Mouse (Mus musculus) T-cell, adult 66 days (primary cell): ENCODE results near the gene Krt10. TPM values are rescaled to one million over a fixed set of nuclear protein-coding genes. Genes with fewer than 3 reads are reported as not detected.

ENCODE experiments used
- total RNA-seq, 2 experiments: library from RNA; stranded (reverse); gene quantifications; 3 replicates in 1 of 2; 4 replicates in 1 of 2; pipeline ENCODE4 v1.2.4; 2023

Krt10 gene
- total RNA-seq = 1 to 10 TPM; 4.7 to 5.7 TPM

GRCm38 (mm10) chr11:99389264-99389663 is at the start of gene Krt10:
TSS of gene Krt10 (minus strand) at chr11:99389364.

GRCm38 (mm10) chr11:99437972-99438371 is 48.8 kb upstream of the Krt10 start, which contains the start of gene Krt20:
TSS of gene Krt20 (minus strand) at chr11:99438150.

GRCm38 (mm10) chr11:99422159-99422558 is 33.0 kb upstream of the Krt10 start, which contains the start of gene Krt12:
TSS of gene Krt12 (minus strand) at chr11:99422259.

DNA sequence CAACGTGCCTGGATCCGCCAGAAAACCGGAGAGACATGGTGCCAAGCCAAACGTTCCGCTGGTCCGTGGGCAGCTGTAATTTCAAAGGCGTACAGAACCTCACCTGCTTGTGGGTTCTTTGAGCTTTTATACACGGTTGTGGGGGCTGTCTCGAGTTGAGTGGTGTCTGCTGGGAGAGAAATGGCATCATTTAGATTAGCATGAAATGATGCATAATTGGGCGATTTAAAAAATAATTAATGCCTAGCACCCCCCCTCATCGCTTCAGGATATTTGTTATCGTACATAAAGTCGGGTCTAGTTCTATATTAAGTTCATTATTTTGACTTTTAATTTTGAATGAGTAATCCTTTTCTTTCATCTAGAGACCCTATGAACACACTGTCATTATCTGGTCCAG is 14.4 kb downstream of the Krt10 start, which contains the start of gene Krt28:
TSS of gene Krt28 (minus strand) at position 101 of the 400 bp plus-strand sequence.

DNA sequence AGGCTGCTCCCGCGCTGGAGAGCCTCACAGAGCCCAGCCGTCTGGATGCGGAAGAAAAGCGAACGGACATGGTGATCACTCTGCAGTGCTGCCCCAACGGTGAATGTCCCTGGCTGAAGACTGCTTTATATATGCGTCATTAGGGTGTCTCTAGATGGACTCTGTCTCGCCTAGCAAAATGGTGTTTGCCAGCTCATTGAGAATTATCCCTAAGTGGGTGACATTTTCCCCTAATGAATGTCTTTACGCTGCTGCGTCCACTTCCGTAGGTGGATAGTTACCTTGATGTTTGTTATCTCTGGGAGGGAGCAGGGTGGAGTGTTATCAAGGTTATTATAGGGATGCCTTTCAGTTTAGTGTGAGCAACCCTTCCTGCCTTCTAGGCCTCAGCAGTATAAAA is 38.2 kb downstream of the Krt10 start, which contains the start of gene Krt27:
TSS of gene Krt27 (minus strand) at position 101 of the 400 bp plus-strand sequence.

GRCm38 (mm10) chr11:99337866-99338265 is 51.3 kb downstream of the Krt10 start, which contains the start of gene Krt26:
TSS of gene Krt26 (minus strand) at chr11:99337966.

Other genes starting within 250 kb of the Krt10 start
- gene Ccr7, start 234.3 kb downstream of the Krt10 start, total RNA-seq = 100 to 1,000 TPM; 516 to 541 TPM
- gene Smarce1, start 158.3 kb downstream of the Krt10 start, total RNA-seq = 100 to 1,000 TPM; 147 to 153 TPM
- gene Krt222, start 145.3 kb downstream of the Krt10 start, total RNA-seq = not detected
- gene Krt24, start 104.1 kb downstream of the Krt10 start, total RNA-seq = not detected
- gene Krt25, start 66.4 kb downstream of the Krt10 start, total RNA-seq = not detected
- not detected for gene Krt26, start 51.4 kb downstream of the Krt10 start, total RNA-seq
- not detected for gene Krt27, start 38.3 kb downstream of the Krt10 start, total RNA-seq
- gene Krt28, start 14.5 kb downstream of the Krt10 start, total RNA-seq = not detected
- not detected for gene Krt12, start 32.9 kb upstream of the Krt10 start, total RNA-seq
- not detected for gene Krt20, start 48.8 kb upstream of the Krt10 start, total RNA-seq
- gene Krt23, start 103.8 kb upstream of the Krt10 start, total RNA-seq = not detected
- gene Krt39, start 132.0 kb upstream of the Krt10 start, total RNA-seq = not detected
- gene Krt40, start 153.8 kb upstream of the Krt10 start, total RNA-seq = not detected
- gene Krtap3-3, start 161.5 kb upstream of the Krt10 start, total RNA-seq = not detected
- not detected for gene Krtap3-2, start 167.5 kb upstream of the Krt10 start, total RNA-seq
- gene Gm11939, start 170.1 kb upstream of the Krt10 start, total RNA-seq = not detected
- not detected for gene Krtap3-1, start 177.3 kb upstream of the Krt10 start, total RNA-seq
- not detected for gene Krtap1-5, start 191.7 kb upstream of the Krt10 start, total RNA-seq
- not detected for gene Krtap1-4, start 194.3 kb upstream of the Krt10 start, total RNA-seq
- gene Krtap1-3, start 202.0 kb upstream of the Krt10 start, total RNA-seq = not detected
- gene Krtap9-3, start 208.7 kb upstream of the Krt10 start, total RNA-seq = not detected
- gene Gm11938, start 213.9 kb upstream of the Krt10 start, total RNA-seq = not detected
- gene Gm11937, start 220.8 kb upstream of the Krt10 start, total RNA-seq = not detected
- gene Krtap2-4, start 225.5 kb upstream of the Krt10 start, total RNA-seq = not detected
- not detected for gene Gm11562, start 231.1 kb upstream of the Krt10 start, total RNA-seq
- not detected for gene Krtap4-1, start 238.9 kb upstream of the Krt10 start, total RNA-seq
- gene Krtap4-2, start 245.7 kb upstream of the Krt10 start, total RNA-seq = not detected